Mouse (Mus musculus): Measurements from ENCODE around the gene Ankrd6.
A peak's percentile ranks its signal among the peaks of the same experiment; 100 is the strongest.
"Not testable (repeated sequence)": the region's sequence is repeated elsewhere in the genome, so short reads cannot be mapped to it uniquely, and the experiment has no call there.

Gene Ankrd6

DNA sequence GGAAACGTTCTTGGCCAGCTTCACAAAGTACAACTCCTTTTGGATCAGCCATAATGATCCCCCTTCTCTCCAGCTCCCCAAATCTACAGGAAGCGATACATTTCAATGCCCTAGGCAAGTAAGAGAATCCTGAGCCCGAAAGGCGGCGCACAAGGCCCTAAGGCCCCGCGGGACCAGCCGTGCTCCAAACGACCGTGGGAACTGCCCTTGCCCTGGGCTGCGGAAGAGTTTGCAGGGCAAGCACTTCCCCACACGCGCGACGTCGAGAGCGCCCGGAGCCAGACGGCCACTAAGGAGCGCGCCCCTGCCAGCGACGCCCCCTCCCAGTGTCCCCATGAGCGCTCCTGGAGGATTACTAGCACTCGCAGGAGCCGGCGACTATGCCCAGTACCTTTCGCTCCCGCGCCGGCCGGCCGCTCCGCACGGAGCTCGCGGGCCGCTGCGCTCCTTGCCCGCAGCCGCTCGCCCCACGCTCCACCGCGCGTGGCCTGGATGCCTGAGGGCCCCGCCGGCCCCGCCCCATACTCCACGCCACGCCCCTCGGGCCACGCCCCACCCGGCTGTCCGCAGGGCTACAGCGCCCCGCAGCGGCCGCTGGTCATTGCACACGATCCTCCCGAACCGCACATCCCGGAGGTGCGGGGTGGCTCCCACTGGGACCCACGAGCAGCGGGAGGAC is at the start of gene Ankrd6:
Gene Ankrd6, minus strand, starts transcription at position 486 of the 679 bp plus-strand sequence.
- peak; percentile 53 for DNase-seq (ENCODE audit: low read depth, low spot score)

DNA sequence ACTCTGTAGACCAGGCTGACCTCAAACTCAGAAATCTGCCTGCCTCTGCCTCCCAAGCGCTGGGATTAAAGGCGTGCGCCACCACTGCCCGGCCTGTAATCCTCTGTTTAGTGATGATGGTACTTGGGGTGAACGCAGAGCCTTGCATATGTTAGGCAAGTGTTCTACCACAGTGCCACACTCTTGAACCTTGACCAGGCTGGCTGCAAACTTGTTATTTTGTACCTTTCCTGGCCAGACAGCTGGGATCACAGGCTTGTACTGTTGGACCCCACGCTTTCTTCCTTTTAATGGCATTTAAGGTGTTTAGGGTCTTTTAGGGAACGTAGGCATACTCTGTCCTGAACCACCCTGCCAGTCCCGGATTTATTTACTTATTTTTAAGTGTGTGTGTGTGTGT is 48.4 kb upstream of the Ankrd6 start:
- DNase-seq (ENCODE audit: low read depth, low spot score) = no peak

DNA sequence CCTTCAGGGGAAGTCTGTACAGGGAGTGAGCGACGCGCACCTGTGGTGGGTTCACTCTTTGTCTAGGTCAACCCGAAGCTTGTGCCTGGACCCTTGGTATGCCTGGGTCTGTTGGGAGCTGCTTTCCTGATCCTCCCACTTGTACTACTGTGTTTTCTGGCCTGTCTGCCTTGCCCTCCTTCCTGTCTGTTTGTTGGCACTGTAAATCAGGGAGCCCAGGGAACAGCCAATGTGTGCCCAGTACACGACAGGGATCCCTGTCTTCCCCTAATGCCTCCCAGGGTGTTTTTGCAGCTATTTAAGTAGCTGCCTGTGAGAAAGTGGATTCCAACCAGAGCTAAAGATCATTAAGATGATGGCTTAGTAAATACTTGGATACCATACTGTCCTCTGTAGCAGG is 46.9 kb upstream of the Ankrd6 start:
- no peak for DNase-seq (ENCODE audit: low read depth, low spot score)

DNA sequence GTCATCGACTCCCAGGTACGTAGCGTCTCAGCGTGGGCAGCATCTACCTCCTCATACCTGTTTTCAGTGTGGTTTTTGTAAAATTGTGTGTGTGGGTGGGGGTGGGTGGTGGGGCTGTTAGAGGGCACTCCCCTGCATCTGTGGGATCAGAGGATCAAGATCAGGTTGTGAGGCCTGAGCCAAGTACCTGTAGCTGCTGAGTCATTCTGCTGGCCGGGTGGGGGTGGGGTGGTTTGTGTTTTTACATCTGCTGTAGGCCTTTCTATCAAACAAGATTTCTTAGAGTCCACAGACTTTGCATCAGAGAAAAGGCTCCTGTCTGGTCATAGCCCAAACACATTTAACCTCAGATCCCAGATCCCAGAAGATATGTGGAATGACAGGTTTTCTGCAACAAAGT is 45.4 kb upstream of the Ankrd6 start:
- no peak for DNase-seq (ENCODE audit: low read depth, low spot score)

DNA sequence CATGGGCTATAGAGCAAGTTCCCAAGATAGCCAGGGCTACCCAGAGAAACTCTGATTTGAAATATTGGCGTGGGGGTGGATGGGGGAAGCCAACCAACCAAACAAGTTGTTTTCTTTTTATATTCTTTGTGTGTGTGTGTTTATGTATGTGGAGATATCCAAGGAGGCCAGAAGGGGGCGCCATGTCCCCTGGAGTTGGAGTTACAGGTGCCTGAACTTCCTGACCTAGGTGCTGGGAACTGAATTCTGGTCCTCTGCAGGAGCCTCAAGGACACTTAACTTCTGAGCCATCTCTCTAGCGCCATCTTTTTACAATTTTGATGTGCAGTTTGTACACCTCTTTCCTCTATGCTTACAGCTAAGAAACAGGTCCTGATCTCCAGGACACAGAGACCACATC is 43.5 kb upstream of the Ankrd6 start:
- DNase-seq (ENCODE audit: low read depth, low spot score) = no peak

DNA sequence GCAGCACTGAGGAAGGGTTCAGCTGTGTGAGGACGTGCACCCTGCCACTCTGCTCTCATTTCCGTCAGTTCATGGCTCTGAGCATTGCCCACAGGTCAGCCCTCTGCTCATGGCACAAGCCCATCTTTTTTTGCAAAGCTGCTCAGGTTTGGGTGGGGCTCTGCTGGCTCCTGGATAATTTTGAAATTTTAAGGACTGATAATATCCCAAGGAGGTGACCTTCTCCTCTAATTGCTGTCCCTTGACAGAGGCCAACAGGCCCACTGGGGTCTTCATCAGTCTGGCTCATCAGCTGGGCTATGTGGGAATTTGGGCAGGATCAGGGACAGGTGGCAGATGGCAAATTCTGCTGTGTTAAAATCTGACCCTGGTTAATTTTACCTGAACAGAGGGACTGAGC is 38.7 kb upstream of the Ankrd6 start:
- DNase-seq (ENCODE audit: low read depth, low spot score) = no peak

DNA sequence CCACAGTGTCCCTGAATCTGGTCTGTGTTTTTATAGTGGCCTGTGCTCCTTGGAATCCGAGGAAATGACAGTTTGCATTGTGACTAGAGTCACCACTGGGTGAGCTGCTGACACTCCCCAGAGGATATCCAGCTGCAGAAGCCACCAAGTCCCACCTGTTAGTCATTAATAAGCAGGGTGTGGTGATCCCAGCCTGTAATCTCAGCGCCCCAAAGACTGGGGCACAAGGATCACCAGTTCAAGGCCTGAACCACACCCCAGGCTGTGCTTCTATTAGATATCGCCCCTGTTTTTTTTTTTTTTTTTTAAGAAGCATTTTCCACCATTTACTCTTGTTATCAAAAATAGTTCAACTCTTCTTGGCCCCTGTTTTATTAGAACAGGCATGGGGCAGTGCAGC is 36.4 kb upstream of the Ankrd6 start:
- no peak for DNase-seq (ENCODE audit: low read depth, low spot score)

DNA sequence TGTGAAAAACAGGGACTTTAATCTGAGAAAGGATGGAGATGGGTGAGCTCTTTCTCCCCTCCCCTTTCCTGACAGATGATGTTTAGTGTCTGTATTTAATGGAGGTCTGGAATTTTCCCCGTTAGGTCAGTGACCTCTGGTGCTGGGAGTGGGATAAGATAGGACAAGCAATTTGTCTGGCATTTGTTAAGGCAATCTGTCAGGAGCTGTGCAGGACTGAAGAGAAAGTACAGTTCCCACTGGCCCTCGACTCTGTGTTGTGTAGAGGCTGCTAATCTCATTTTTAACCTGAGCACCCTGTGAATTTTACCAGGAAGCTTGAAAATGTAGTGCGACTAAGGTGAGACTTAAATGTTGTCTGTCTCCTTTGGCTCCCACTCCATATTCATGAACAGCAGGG is 35.0 kb upstream of the Ankrd6 start:
- no peak for DNase-seq (ENCODE audit: low read depth, low spot score)

DNA sequence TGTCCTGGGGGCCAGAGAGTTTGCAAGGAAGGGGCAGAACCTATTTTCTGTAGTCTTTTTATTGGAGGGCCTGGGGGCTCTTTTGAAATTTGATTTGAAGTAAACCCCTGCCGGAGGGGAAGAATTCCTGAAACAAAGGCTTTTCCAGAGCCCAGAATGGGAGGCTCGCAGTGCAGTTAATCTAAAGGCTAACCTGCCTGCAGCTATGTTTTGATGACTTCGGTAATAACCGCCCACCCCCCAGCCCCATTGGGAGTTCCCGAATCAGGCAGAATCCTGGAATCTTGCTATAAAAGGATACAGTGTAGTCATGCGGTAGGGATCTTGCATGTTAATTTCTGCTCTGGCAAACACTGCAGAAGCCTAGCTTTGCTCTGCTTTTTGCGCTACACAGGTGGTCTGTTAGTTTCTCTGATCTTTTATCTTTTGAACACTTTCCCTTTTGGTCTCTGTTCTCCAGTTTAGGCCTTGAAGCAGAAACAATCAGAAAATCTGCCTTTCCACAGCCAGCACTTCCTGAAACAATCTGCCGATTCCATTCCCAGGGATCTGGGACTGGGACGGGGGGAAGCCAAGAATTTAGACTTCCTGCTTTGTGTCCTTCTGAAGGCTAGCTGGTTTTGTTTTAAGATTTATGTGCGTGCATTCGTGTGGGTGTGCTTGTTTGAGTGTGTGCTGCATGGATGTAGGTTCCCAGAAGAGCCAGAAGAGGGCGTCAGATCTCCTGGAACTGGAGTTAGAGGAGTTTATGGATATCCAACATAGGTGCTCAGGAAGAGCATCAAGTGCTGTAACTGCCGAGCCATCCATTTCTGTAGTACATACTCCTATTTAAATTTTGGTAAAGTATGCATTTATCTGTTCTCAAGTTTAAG is 34.4 kb upstream of the Ankrd6 start:
- DNase-seq (ENCODE audit: low read depth, low spot score) = no peak

DNA sequence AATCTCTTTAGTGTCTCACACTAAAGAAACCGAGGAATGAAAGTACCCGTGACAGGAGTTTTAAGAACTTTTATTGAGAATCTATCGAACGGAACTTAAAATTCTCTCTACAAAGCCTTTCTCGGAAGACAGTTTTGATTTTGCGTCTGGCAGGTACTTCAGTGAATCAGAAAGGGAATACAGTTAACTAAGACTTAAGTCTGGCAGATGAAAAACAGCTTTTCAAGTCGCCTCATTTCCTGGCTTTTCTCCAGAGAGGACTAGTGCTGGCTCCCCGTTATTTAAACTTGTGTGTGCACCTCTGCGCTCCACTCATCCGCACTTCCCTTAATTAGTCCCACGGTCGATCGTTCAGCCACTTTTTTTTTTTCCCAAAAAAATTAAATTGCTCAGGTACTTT is 33.6 kb upstream of the Ankrd6 start:
- DNase-seq (ENCODE audit: low read depth, low spot score) = no peak

DNA sequence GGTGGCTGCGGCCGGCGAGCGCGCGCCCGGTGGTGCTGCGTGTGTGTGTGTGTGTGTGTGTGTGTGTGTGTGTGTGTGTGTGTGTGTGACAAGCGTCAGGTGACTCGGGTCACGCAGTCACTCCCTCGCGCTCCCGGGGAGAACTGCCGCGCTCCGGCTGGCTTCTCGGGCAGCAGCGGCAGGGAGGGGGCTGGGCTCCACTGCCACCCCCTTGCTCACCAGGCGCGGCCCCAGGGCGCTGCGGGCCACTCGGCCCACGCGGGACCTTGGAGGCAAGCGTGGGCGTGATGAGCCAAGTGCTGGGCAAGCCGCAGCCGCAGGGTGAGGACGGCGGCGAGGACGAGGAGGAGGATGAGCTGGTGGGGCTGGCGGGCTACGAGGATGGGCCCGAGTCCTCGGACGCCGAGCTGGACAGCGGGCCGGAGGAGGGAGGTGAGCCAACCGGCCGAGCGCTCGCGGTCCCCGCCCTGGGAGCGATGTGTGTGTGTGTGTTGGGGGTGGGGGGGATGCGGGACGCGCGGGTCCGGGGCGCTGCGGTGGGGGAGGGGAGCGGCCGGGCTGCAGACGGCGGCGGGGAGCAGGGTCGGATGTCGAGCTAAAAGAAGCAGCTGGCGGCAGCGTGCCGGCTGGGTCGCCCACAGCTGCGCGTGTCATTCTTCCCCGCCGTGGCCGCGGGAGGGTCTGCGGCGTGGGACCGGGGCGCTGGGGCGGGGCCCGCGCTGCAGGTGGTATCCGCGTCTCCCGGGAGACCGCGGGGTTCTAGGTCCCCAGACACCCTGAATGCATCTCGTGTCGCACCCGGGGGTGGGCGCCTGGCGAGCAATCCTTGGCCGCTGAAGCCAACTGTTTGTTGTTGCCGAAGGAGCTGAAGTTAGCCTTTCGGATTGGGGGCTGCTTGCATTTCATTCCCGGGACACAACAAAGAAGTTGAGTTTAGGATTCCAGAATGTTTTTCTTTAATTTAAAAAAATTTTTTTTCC is 32.8 kb upstream of the Ankrd6 start:
- no peak for DNase-seq (ENCODE audit: low read depth, low spot score)

DNA sequence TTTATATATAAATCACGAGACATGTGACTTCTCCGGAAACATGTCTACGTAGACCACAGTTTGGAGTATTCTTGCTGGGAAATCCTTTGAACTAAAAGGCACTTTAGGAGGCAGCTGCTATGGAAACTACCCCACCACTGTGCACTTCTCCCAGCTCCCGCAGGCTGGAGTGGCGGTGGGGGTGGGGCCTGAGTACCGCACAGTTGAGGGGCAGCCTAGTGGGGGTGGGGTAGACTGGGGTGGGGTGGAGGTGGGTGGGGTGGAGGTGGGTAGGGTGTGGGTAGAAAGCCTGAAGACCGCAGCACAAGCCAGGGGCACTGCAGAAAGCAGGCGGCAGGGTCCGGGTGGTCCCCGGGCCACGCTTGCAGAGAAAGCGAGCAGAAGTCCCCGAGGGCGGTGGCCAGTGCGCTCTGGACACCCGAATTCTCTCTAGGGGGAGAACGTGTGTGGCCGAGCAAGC is 32.1 kb upstream of the Ankrd6 start, which contains the start of gene Rragd:
Gene Rragd, plus strand, starts transcription at position 322 of the 460 bp plus-strand sequence.
- DNase-seq (ENCODE audit: low read depth, low spot score) = no peak

DNA sequence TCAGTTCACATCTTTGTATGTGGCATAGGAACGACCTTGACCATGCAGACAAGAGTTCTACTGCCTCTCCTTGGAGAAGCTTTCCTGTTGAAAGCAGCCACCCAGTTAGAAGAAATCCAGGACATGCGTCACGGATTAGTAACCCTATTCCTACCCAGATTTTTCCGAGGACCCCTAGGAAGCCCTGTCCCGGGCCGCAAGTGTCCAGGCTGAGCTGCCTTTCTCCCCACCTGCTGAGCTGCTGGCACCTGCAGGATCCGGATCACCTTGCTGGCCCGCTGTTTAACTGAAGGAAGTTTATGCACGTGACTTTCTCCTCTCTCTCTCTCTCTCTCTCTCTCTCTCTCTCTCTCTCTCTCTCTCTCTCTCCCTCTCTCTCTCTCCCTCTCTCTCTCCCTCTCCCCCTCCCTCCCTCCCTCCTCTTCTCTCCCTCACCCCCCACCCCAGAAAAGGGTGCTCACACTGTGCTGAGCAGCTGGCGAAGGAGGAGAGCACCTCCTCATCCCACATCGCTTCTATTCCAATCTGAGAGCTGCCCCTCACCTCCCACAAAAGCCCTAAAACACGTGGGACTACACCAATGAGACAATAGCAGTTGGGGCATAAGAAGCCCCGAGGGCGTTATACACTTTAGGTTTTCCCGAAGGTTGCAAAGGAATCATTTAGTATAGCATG is 31.5 kb upstream of the Ankrd6 start:
- no peak for DNase-seq (ENCODE audit: low read depth, low spot score)

DNA sequence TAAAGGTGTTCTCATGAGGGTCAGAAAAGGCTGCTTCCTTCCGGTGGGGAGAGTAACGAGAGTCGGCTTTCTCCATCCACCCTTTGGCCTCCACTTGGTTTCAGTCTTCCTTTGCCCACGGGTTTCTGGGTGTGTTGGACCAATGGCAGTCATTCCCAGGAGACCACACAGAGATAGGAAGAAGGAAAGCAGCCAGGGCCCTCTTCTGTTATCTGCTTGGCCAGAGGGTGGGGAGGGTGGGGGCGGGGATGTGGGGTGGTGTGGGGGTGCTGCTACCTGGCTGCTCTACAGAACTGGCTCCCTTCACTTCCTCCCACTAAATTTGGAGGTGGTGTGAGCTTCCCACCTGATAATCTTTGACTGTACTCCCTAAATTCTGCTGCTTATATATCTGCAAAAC is 31.0 kb upstream of the Ankrd6 start:
- DNase-seq (ENCODE audit: low read depth, low spot score) = no peak

DNA sequence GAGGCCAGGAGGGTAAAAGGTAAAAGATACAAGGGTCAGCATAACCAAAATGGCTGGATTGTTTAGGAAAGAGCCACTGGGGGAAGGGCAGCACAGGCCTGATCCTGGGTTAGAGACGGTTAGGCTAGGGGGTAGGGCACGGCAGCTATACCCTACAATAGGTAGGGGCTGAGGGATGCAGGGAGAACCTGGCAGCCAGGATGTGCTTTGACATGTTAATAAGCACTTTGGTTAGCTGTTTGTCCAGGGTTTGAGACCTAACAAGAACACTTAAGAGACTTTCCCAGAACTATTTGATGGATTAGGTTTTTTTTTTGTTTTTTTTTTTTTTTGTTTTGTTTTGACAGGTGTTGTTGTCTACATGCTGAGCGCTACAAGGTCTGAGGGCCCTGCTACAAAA is 29.4 kb upstream of the Ankrd6 start:
- DNase-seq (ENCODE audit: low read depth, low spot score) = no peak

DNA sequence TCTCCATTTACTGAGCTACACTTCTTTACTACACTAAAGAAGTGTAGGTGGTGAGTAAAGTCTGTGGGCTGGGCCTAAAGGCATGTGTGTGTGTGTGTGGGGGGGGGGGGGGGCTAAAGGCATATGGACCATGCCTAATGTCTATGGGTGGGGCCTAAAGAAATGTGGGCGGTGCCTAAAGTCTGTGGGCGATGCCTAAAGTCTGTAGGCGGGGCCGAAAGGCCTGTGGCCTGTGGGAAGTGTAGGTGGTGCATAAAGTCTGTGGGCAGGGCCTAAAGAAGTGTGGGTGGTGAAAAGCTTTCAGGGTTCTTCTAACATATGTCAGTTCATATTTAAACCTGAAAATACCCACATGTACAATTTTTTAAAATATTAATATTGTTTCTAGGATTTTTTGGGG is 26.7 kb upstream of the Ankrd6 start:
- DNase-seq (ENCODE audit: low read depth, low spot score) = no peak

DNA sequence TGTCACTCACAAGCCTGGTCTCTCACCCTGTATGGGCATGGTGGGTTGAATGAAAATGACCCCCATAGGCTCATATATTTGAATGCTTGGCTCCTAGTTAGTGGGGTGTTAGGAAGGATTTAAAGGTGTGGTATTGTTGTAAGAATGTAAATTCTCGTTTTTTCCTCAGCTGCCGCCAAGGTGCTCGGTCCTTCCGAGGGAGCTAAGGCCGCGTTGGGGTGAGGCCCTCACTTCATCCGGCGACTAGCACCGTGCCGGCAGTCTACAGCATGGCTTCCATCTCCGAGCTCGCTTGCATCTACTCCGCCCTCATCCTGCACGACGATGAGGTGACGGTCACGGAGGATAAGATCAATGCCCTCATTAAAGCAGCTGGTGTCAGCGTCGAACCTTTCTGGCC is 14.0 kb upstream of the Ankrd6 start:
- DNase-seq (ENCODE audit: low read depth, low spot score) = not testable (repeated sequence)

DNA sequence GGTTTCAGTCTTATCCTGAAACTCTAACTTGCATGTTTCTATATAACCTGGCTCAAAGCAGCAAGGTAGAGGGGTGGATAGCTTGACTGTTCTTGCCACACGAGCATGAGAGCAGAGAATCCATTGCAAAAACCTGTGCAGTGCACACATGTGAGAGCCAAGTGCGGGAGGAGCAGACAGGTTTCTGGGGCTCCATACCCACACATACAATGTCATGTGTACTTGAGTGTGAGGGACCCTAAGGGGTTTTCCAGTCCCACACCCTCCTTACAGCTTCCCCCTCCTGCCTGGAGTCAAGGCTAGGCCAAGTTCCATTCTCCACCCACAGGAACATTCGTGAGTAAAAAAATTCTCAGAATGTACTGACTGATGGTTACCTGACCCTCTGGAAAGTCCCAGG is 10.8 kb upstream of the Ankrd6 start:
- no peak for DNase-seq (ENCODE audit: low read depth, low spot score)

DNA sequence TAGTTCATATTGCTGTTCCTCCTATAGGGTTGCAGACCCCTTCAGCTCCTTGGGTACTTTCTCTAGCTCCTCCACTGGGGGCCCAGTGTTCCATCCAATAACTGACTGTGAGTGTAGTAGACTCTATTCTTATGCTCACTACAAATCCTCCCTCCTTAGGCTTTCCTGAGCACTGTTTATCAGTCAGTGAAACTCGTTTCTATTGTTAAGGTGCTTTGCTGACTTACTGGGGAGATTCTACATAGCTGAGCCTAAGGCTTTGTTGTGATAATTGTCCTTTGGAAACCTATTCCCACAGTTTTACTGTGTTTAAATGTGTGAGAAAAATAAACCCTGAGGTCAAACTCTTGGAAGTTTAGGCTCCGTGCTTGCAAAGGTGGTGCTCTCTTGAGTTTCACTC is 5.8 kb upstream of the Ankrd6 start:
- no peak for DNase-seq (ENCODE audit: low read depth, low spot score)

DNA sequence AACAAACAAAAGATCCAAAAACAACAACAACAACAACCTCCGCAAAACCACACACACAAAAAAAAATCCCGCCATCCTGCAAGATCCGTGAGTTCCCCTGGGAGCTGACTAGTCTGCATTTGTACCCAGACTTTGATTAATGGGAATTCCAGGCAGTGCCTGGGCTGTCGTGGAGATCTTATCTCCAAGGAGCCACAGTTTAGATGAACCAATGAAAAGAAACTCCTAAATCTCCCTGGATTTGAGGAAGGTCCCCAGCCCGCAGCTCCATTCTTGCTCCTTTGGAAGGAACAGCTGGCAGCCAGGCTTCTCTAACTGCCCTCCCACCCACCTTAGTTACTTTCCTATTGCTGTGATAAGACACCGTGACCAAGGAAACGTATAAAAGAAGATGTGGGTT is 2.0 kb upstream of the Ankrd6 start:
- DNase-seq (ENCODE audit: low read depth, low spot score) = no peak

All from WW6 (cell line).